Mouse (Mus musculus) hematopoietic stem cell, adult 5-6 weeks (primary cell): ENCODE results near the gene Tmigd3. TPM values are rescaled to one million over a fixed set of nuclear protein-coding genes. Genes with fewer than 3 reads are reported as not detected.

Experiments used
- ATAC-seq, 2 experiments: fragments of 125-278 bp in 1 of 2; replicated peaks in 1 of 2; 2 replicates each; pipeline ENCODE4 v1.8.0; 2016 to 2017; ENCODE audit warnings: inconsistent platforms in 2 of 2, mild to moderate bottlenecking in 2 of 2, moderate number of reproducible peaks in 2 of 2, low read depth in 1 of 2, moderate TSS enrichment in 1 of 2; ENCODE audit not compliant: low FRiP score in 2 of 2, poor library complexity in 2 of 2, severe bottlenecking in 2 of 2, insufficient read depth in 1 of 2, low TSS enrichment in 1 of 2
- total RNA-seq: library from RNA; stranded (forward); fragments of 172-1452, 232-1000 nt; gene quantifications from 2 replicates; pipeline ENCODE4 v1.2.3, GENCODE M21; 2017

Tmigd3 gene
- total RNA-seq, 1 experiment from 2014 or later, result not detected

GRCm38 (mm10) chr3:105894601-105895592, 24.2 kb downstream of the Tmigd3 start:
- ATAC-seq, result peak; percentile 46 to 53

DNA sequence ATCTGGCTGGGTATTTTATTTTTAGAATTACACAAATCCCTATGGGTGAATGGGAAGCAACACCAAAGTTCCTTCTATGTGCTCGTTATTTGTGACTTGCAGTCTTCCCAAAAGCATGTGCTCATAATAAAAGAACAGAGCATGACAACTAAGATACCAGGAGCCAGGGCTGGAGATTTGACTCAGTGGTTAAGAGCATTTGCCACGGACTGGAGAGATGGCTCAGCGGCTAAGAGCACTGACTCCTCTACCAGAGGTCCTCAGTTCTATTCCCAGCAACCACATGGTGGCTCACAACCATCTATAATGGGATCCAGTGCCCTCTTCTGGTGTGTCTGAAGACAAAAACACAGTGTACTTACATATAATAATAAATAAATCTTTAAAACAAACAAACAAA, 26.1 kb downstream of the Tmigd3 start:
- no peak for ATAC-seq

DNA sequence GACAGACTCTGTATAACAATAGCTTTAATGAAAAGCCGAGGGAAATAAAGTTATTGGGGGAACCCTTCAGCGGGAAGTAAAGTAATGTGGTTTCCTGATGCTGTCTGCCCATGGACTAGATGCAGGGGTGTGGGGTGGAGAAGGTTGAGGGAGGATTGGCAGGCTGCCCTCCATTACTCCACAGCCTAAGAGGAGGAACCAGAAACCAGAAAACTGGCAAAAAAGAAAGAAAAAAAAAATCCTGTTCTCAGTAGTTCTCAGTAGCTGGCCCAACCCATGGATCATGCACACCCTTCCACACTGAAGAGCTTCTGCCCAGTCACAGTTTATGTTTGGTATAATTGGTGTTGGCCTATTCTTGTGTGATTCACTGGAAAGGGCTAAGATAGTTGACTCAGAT, 27.6 kb downstream of the Tmigd3 start:
- peak; percentile 13 to 20; a peak in 3 of 4 replicates for ATAC-seq

DNA sequence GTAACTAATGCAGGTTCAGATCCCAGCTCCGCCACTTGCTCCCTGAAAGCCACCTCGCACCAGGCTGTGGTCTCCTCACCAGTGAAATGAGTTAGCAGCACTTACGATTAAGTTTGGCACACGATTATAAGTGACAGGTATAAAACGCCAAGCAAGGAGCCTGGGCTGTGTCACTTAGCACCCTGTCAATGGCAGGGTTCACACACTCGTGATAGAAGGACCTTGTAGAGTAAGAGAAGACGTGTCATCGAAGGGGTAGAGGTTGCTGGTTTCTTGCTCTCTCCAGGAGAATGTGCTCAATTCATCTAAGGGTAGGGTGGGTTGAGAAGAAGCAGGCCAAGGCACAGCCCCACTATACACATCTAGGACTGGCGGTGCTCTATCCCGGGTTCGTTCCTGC, 28.2 kb downstream of the Tmigd3 start:
- no peak for ATAC-seq

DNA sequence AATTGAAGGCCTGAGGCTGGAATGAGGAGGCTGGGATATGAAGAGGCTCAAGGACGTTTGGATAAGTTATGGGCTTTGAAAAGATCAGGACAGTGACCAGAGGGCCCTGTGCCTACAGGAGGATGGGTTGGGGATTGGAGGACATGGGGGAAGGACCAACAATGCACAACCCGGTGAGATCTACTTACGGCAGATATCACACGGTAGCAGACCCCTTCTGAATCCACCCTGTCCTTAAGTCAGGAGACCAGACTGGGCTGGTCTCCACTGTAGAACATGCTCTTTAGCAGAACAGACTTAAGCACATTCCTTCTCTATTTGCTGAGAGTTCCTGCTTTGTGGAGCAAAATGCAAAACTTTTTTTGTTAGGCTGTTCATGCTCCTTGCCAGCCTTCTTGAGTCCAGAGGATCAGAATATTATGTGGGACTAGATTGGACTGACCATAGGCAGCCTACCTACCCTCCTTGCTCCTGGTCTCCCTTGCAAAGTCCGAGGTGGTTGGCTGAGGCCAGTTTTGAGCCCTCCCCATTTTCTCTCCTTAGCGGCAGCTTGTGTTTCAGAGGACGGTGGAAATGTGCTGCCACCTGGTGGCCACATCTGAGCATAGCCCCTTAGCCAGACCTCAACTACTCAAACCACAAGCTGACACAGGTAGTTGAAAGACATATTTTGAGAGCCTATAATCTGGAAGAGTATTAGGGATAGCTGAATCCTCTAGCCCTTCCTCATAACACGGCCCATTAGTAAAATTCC, 28.9 kb downstream of the Tmigd3 start:
- ATAC-seq, result peak; percentile 34 to 36; a peak in 2 of 4 replicates

DNA sequence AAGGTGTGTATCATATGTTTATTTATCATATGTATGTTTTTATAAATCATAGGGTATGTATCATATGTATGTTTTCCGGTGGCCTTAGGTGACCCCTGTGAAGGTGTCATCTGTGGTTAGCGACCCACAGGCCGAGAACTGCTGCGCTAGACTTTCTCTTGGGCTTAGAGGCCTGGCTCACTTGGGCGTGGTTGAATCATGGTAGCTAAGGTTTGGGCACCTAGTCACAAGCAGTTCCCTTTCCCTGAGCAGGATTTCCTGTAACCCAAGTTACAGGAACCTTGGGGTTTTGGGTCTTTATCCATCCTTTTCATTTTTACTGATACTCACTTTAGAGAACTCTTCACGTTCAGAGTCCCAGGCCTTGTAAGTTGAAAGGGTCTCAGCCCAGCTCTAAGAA, 29.6 kb downstream of the Tmigd3 start:
- no peak; a peak in 1 of 4 replicates for ATAC-seq

DNA sequence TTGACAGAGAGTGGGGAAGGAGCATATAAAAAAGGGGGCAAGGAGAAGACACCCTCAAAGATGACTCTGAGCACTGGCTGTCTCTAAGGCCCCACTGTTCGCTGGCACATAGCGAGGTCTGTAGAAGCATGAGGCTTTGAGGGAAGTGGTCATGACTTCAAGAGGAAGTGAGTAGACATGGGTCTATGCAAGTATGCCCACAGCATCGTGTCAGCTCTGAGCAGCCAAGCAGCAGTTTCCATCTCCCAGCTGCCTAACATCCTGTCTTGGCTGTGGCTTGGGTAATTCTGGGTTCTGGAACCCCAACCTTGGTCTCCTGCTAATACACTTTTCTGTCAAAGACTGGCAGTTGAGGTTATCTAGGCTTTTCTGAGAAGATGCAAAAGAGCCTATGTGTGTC, 30.0 kb downstream of the Tmigd3 start:
- peak; percentile 77 to 80 for ATAC-seq

GRCm38 (mm10) chr3:105901468-105901867, 30.8 kb downstream of the Tmigd3 start:
- no peak for ATAC-seq

DNA sequence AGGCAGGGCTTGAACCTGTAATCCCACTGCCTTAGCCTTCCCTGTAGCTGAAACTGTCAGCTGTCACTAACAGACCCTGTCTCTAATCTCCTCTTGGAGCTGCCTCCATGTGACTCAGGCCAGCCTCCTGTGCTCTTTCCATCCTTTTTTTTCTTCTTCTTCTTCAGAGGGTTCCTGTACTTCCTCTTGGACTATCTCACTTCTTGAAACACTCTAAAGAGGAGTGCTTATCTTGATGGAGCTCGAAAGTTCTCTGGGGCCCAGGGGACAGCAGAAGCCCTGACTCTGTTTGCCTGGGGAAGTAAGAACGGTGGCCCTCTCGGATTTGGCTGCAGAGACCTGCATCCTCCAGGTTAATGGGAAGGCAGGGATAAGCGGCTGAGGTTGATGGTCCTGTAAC, 33.5 kb downstream of the Tmigd3 start:
- no peak for ATAC-seq

DNA sequence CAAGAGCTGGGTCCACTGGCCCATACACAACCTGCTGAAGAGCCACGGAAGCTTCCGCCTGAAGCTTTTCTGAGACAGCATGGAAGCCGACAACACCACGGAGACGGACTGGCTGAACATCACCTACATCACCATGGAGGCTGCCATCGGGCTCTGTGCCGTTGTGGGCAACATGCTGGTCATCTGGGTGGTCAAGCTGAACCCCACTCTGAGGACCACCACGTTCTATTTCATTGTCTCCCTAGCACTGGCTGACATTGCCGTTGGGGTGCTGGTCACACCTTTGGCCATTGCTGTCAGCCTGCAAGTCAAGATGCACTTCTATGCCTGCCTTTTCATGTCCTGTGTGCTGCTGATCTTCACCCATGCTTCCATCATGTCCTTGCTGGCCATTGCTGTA, 34.0 kb downstream of the Tmigd3 start:
- no peak for ATAC-seq

DNA sequence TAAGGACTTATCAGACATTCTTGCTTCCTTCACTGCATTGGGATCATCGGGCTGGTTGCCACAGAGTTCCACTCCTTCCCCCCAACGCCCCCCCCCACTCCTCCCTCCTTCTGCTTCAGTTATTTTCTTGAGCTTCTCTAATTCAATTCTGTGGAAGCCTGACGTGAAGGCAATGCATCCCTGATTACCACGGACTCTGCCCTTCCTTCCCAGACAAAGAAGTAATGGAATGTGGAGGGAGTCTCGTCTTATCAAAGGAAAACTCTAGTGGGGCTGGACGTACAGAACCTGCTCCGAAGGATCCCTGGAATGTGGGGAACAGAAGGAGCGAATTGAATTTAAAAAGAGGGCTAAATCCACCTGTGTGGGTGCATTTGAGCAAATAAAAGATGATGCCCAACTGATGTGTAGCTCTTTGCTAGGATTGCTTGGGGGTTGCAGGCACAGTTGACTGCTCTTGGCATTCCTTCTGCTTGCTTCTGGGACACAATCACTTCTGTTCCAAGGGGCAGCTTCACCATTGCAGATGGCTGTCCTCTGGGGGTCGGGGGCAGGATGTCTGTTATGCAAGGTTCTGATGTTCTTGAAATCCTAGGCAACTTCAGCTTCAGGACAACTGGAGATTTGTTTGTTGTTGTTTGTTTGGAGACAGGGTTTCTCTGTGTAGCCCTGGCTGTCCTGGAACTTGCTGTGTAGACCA, 37.4 kb downstream of the Tmigd3 start:
- no peak for ATAC-seq

- ATAC-seq, result no peak
Measured at GRCm38 (mm10) chr3:105908976-105909375, 38.3 kb downstream of the Tmigd3 start.

DNA sequence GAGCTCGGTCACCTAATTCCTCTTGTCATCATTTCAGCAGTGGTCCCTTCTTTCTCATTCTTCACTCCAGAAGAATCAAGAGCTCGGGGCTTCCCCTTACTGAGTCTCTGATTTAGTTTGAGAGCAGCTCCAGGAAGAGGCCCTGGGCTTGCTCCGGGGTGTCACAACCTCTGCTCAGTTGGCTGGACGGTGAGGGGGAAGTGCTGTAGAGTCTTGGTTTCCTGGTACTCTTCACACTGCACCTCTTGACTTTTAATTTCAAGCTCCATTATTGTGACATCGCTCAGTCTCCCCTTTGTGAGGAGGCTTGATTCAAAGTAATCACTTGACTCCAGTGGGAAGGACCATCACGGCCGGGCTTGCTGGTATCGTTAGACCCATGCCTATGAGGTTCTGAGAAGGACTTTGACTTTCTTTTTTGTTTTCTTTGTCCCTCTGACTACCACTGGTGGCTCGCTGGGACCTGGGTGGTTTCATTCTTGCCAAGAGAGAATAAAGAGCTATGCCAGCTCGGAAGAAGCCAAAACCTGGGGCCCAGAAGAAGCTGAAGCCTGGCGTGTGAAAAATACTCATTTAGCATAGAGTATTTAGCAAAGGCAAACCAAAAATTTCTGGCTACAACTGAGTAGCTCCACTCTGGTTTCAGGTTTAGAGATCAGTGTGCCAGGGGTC, 40.0 kb downstream of the Tmigd3 start:
- peak; percentile 84 to 87 for ATAC-seq

DNA sequence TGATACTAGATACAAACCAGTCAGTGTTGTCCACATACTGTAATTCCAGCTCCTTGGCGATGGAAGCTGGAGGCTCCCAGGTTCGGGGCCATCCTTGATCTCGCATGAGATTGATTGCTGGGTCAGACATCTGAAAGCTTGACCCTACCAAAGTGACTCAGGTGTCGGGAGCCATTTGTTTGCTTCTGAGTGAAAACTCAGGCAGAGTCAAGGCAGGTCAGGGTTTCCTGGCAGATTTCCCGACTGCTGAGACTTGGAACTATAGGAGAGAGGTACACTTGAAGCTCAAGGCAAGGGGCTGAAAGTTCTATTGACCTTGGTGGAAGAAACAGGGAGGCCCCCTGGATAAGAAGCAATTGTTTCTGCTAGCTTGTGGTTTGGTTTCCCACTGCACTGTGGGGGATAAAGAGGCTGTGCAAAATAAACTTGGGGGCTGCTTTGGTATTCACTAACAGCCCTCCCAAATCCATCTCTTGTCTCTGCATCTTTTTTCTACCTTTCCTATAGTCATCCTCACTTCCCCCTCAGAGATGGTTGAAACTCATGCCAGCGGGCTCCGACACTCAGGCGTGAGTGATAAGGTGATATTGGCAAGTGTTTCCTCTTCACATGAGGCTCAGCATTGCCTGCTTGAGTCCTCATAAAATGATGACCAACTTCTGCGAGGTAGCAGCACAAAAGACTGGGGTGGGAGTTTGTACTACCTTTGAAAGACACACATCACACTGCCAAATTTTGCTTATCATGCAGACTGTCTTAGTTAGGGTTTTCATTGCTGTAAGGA, 41.6 kb downstream of the Tmigd3 start:
- no peak for ATAC-seq

- ATAC-seq, result peak; percentile 19 to 48; a peak in 2 of 4 replicates
Measured at GRCm38 (mm10) chr3:105913839-105914681, 43.4 kb downstream of the Tmigd3 start.

GRCm38 (mm10) chr3:105915281-105915680, 44.6 kb downstream of the Tmigd3 start:
- no peak for ATAC-seq
